Mouse (Mus musculus) stomach, embryonic 16.5 days (tissue): Measurements from ENCODE around the gene Tmcc2. TPM values are rescaled to one million over a fixed set of nuclear protein-coding genes. Genes with fewer than 3 reads are reported as not detected.

Experiments
- ATAC-seq: fragments of 200-750 bp; cut with Nextera tagmentation; 2 replicates; pipeline ENCODE4 v1.8.0; 2017; ENCODE audit warnings: moderate number of reproducible peaks, moderate TSS enrichment; ENCODE audit not compliant: insufficient read depth, low FRiP score
- H3K27ac ChIP-seq: fragments of 300-500 bp; sonication (generic); 2 replicates; pipeline ENCODE4 v1.5.1; 2014; ENCODE audit warnings: low read length
- H3K27me3 ChIP-seq: fragments of 300-500 bp; sonication (generic); 2 replicates; pipeline ENCODE4 v1.6.1; 2014; ENCODE audit warnings: low read length, control low read depth, mixed read lengths; ENCODE audit not compliant: control insufficient read depth, insufficient read depth
- H3K36me3 ChIP-seq: fragments of 300-500 bp; sonication (generic); 2 replicates; pipeline ENCODE4 v1.6.1; 2014; ENCODE audit warnings: low read length; ENCODE audit not compliant: control insufficient read depth, insufficient read depth
- H3K4me1 ChIP-seq: fragments of 300-500 bp; sonication (generic); 2 replicates; pipeline ENCODE4 v1.6.1; 2014; ENCODE audit warnings: low read length, control low read depth, mixed read lengths; ENCODE audit not compliant: control insufficient read depth, insufficient read depth
- H3K4me2 ChIP-seq: fragments of 300-500 bp; sonication (generic); 2 replicates; pipeline ENCODE4 v1.6.1; 2014; ENCODE audit warnings: low read depth, low read length, mixed read lengths
- H3K4me3 ChIP-seq: fragments of 300-500 bp; sonication (generic); replicated peaks from 2 replicates; pipeline ENCODE4 v1.5.1; 2014; ENCODE audit warnings: mild to moderate bottlenecking, low read length
- H3K9ac ChIP-seq: fragments of 300-500 bp; sonication (generic); 2 replicates; pipeline ENCODE4 v1.6.1; 2014; ENCODE audit warnings: low read length
- H3K9me3 ChIP-seq: fragments of 300-500 bp; sonication (generic); replicated peaks from 2 replicates; pipeline ENCODE4 v1.6.1; 2016; ENCODE audit warnings: low read length, control low read depth; ENCODE audit not compliant: control insufficient read depth
- WGBS: fragments of 180-500 bp; shearing (Covaris S2); extraction: QIAGEN DNeasy Blood & Tissue Kit; methylation state at CpG from one replicate; pipeline ENCODE4 v1.1.7; 2014; 5-methylcytosine and 5-hydroxymethylcytosine counted together
- polyA plus RNA-seq: library from polyadenylated mRNA; unstranded; fragments of >200 nt; fragmentation: Nextera tagmentation; extraction: Ambion mirVana; gene quantifications from 2 replicates; pipeline ENCODE4 v1.2.1, GENCODE M21; 2015

Tmcc2 gene
- polyA plus RNA-seq, 1 experiment from 2014 or later: 28.3 TPM

GRCm38 (mm10) chr1:132385266-132385665 lies 5.8 kb downstream of the Tmcc2 start:
- WGBS: 49% methylated on average over 14 of the region's 14 CpGs
- peaks cover 33% of the 10 kb centered on the region for H3K4me1 ChIP-seq

GRCm38 (mm10) chr1:132384001-132384554 lies 7.0 kb downstream of the Tmcc2 start:
- H3K9ac ChIP-seq: no peak overlapping the region
- no peak for ATAC-seq
- H3K36me3 ChIP-seq: no peaks in the 10 kb centered on the region
- no peaks in the 10 kb centered on the region for H3K27me3 ChIP-seq
- H3K27ac ChIP-seq: no peak overlapping the region
- no peak overlapping the region for H3K4me3 ChIP-seq
- 90% methylated on average over 8 of the region's 8 CpGs for WGBS
- no peaks in the 10 kb centered on the region for H3K9me3 ChIP-seq
- H3K4me2 ChIP-seq: no peak overlapping the region
- peaks cover 21% of the 10 kb centered on the region for H3K4me1 ChIP-seq

More at GRCm38 (mm10) chr1:132385266-132385665, 5.8 kb downstream of the Tmcc2 start:
- Histone ChIP-seq H3K27me3 (no peaks in the 10 kb centered on the region), H3K4me3 (no peak overlapping the region), H3K36me3 (no peaks in the 10 kb centered on the region), H3K4me2 (no peak overlapping the region), H3K9me3 (no peaks in the 10 kb centered on the region), H3K9ac (no peak overlapping the region; the same call in 1 of the 2 replicates), H3K27ac (no peak overlapping the region)
- no peak for ATAC-seq

GRCm38 (mm10) chr1:132381929-132382328 lies 9.2 kb downstream of the Tmcc2 start:
- no peak overlapping the region for H3K4me2 ChIP-seq
- WGBS: 71% methylated on average over 10 of the region's 10 CpGs
- peaks cover 21% of the 10 kb centered on the region for H3K4me1 ChIP-seq
- no peak overlapping the region for H3K4me3 ChIP-seq
- no peaks in the 10 kb centered on the region for H3K27me3 ChIP-seq
- H3K9me3 ChIP-seq: no peaks in the 10 kb centered on the region
- H3K27ac ChIP-seq: no peak overlapping the region
- H3K9ac ChIP-seq: no peak overlapping the region
- ATAC-seq: no peak
- no peaks in the 10 kb centered on the region for H3K36me3 ChIP-seq

GRCm38 (mm10) chr1:132380550-132381100 lies 10.5 kb downstream of the Tmcc2 start:
- H3K4me3 ChIP-seq: no peak overlapping the region

GRCm38 (mm10) chr1:132377811-132378210 lies 13.3 kb downstream of the Tmcc2 start:
- no peaks in the 10 kb centered on the region for H3K9me3 ChIP-seq
- H3K4me3 ChIP-seq: no peak overlapping the region
- H3K4me2 ChIP-seq: no peak overlapping the region
- no peaks in the 10 kb centered on the region for H3K36me3 ChIP-seq
- 0 out of 2 replicates have a peak overlapping the region, but pooled peaks have one; percentile 28 for H3K9ac ChIP-seq
- no peaks in the 10 kb centered on the region for H3K27me3 ChIP-seq
- 72% methylated on average over 3 of the region's 3 CpGs for WGBS
- H3K4me1 ChIP-seq: peaks cover 50% of the 10 kb centered on the region
- no peak overlapping the region for H3K27ac ChIP-seq
- no peak for ATAC-seq

More at GRCm38 (mm10) chr1:132380550-132381100, 10.5 kb downstream of the Tmcc2 start:
- Histone ChIP-seq H3K27me3 (no peaks in the 10 kb centered on the region), H3K36me3 (no peaks in the 10 kb centered on the region), H3K4me1 (peaks cover 30% of the 10 kb centered on the region), H3K9me3 (no peaks in the 10 kb centered on the region), H3K9ac (no peak overlapping the region), H3K4me2 (no peak overlapping the region), H3K27ac (no peak overlapping the region)
- ATAC-seq: no peak
- 84% methylated on average over 27 of the region's 27 CpGs for WGBS

GRCm38 (mm10) chr1:132377055-132377365 lies 14.1 kb downstream of the Tmcc2 start:
- ATAC-seq: no peak
- no peak overlapping the region for H3K9ac ChIP-seq
- no peak overlapping the region for H3K4me3 ChIP-seq
- no peak overlapping the region for H3K4me2 ChIP-seq
- no peaks in the 10 kb centered on the region for H3K9me3 ChIP-seq
- no peaks in the 10 kb centered on the region for H3K36me3 ChIP-seq
- H3K4me1 ChIP-seq: peaks cover 52% of the 10 kb centered on the region
- H3K27ac ChIP-seq: no peak overlapping the region
- H3K27me3 ChIP-seq: no peaks in the 10 kb centered on the region
- WGBS: 56% methylated on average over 7 of the region's 7 CpGs

- no peak; the same call in 1 of the 2 replicates for ATAC-seq
- no peaks in the 10 kb centered on the region for H3K9me3 ChIP-seq
- H3K4me2 ChIP-seq: no peak overlapping the region
- H3K9ac ChIP-seq: no peak overlapping the region
- 47% methylated on average over 8 of the region's 8 CpGs for WGBS
- no peaks in the 10 kb centered on the region for H3K27me3 ChIP-seq
- H3K4me3 ChIP-seq: no peak overlapping the region
- no peak overlapping the region for H3K27ac ChIP-seq
- peaks cover 57% of the 10 kb centered on the region for H3K4me1 ChIP-seq
- H3K36me3 ChIP-seq: no peaks in the 10 kb centered on the region
Observed at GRCm38 (mm10) chr1:132376211-132377054, 14.6 kb downstream of the Tmcc2 start.

GRCm38 (mm10) chr1:132375256-132375655 lies 15.8 kb downstream of the Tmcc2 start:
- H3K27ac ChIP-seq: peak overlapping the region; percentile 3; the same call in 1 of the 2 replicates
- no peaks in the 10 kb centered on the region for H3K27me3 ChIP-seq
- no peak overlapping the region for H3K4me3 ChIP-seq
- peaks cover 65% of the 10 kb centered on the region for H3K4me1 ChIP-seq
- no peak overlapping the region for H3K4me2 ChIP-seq
- 25% methylated on average over 4 of the region's 4 CpGs for WGBS
- H3K36me3 ChIP-seq: no peaks in the 10 kb centered on the region
- H3K9me3 ChIP-seq: no peaks in the 10 kb centered on the region
- peak; percentile 23; the same call in 1 of the 2 replicates for ATAC-seq
- H3K9ac ChIP-seq: no peak overlapping the region

- Histone ChIP-seq H3K9ac (no peak overlapping the region), H3K4me2 (no peak overlapping the region), H3K27ac (peak overlapping the region; percentile 25; the same call in 1 of the 2 replicates), H3K4me1 (peaks cover 65% of the 10 kb centered on the region), H3K27me3 (no peaks in the 10 kb centered on the region), H3K9me3 (no peaks in the 10 kb centered on the region), H3K36me3 (no peaks in the 10 kb centered on the region), H3K4me3 (no peak overlapping the region)
- WGBS: 69% methylated on average over 3 of the region's 3 CpGs
- ATAC-seq: no peak
Observed at GRCm38 (mm10) chr1:132374873-132375244, 16.2 kb downstream of the Tmcc2 start.
